Mouse (Mus musculus): ENCODE measurements around the gene Myo7a. TPM values are rescaled to one million over a fixed set of nuclear protein-coding genes. Genes with fewer than 3 reads are reported as not detected.

Myo7a gene
- polyA plus RNA-seq, 1 experiment = 51.7 TPM

- Histone ChIP-seq H3K4me1 (ENCODE audit: control insufficient read depth, insufficient read depth, insufficient read length, low read length) (peaks cover 37% of the 10 kb centered on the region), H3K4me3 (ENCODE audit: low read depth, low read length) (no peak overlapping the region), H3K36me3 (ENCODE audit: control insufficient read depth, insufficient read depth, low read length) (no peaks in the 10 kb centered on the region; the same call in 1 of the 2 replicates), H3K27me3 (ENCODE audit: control insufficient read depth, insufficient read depth, low read length) (no peaks in the 10 kb centered on the region), H3K27ac (ENCODE audit: insufficient read depth, low read depth, low read length) (no peak overlapping the region)
- WGBS = 46% methylated on average over 6 of the region's 6 CpGs
- TF ChIP-seq CTCF (IDR thresholded peaks at IDR 0.05; ENCODE audit: extremely low read depth, insufficient read length, insufficient replicate concordance, low read depth, low read length) (no peak), POLR2A (IDR thresholded peaks at IDR 0.05; ENCODE audit: low read depth, low read length) (no peak)
These were observed 4.7 kb downstream of the Myo7a start for GRCm38 (mm10) chr7:98114656-98115055.

GRCm38 (mm10) chr7:98111233-98111632 lies 8.1 kb downstream of the Myo7a start:
- WGBS = 63% methylated on average over 25 of the region's 25 CpGs
- H3K4me3 ChIP-seq (ENCODE audit: low read depth, low read length) = no peak overlapping the region
- no peak overlapping the region for H3K27ac ChIP-seq (ENCODE audit: insufficient read depth, low read depth, low read length)
- H3K36me3 ChIP-seq (ENCODE audit: control insufficient read depth, insufficient read depth, low read length) = no peaks in the 10 kb centered on the region; the same call in 1 of the 2 replicates
- TF ChIP-seq CTCF (IDR thresholded peaks at IDR 0.05; ENCODE audit: extremely low read depth, insufficient read length, insufficient replicate concordance, low read depth, low read length) = no peak
- no peak for TF ChIP-seq POLR2A (IDR thresholded peaks at IDR 0.05; ENCODE audit: low read depth, low read length)
- peaks cover 36% of the 10 kb centered on the region for H3K4me1 ChIP-seq (ENCODE audit: control insufficient read depth, insufficient read depth, insufficient read length, low read length)
- no peaks in the 10 kb centered on the region for H3K27me3 ChIP-seq (ENCODE audit: control insufficient read depth, insufficient read depth, low read length)

GRCm38 (mm10) chr7:98109771-98110170 lies 9.6 kb downstream of the Myo7a start:
- Histone ChIP-seq H3K27ac (ENCODE audit: insufficient read depth, low read depth, low read length) (0 out of 2 replicates have a peak overlapping the region, but pooled peaks have one; percentile 13), H3K36me3 (ENCODE audit: control insufficient read depth, insufficient read depth, low read length) (no peaks in the 10 kb centered on the region; the same call in 1 of the 2 replicates), H3K27me3 (ENCODE audit: control insufficient read depth, insufficient read depth, low read length) (no peaks in the 10 kb centered on the region), H3K4me1 (ENCODE audit: control insufficient read depth, insufficient read depth, insufficient read length, low read length) (peaks cover 44% of the 10 kb centered on the region), H3K4me3 (ENCODE audit: low read depth, low read length) (no peak overlapping the region)
- no peak for TF ChIP-seq CTCF (IDR thresholded peaks at IDR 0.05; ENCODE audit: extremely low read depth, insufficient read length, insufficient replicate concordance, low read depth, low read length)
- no peak for TF ChIP-seq POLR2A (IDR thresholded peaks at IDR 0.05; ENCODE audit: low read depth, low read length)
- WGBS = 84% methylated on average over 4 of the region's 4 CpGs

GRCm38 (mm10) chr7:98108636-98109430 lies 10.5 kb downstream of the Myo7a start:
- TF ChIP-seq POLR2A (IDR thresholded peaks at IDR 0.05; ENCODE audit: low read depth, low read length) (no peak), CTCF (IDR thresholded peaks at IDR 0.05; ENCODE audit: extremely low read depth, insufficient read length, insufficient replicate concordance, low read depth, low read length) (no peak)
- no peaks in the 10 kb centered on the region for H3K27me3 ChIP-seq (ENCODE audit: control insufficient read depth, insufficient read depth, low read length)
- no peak overlapping the region for H3K4me3 ChIP-seq (ENCODE audit: low read depth, low read length)
- no peaks in the 10 kb centered on the region; the same call in 1 of the 2 replicates for H3K36me3 ChIP-seq (ENCODE audit: control insufficient read depth, insufficient read depth, low read length)
- peak overlapping the region; percentile 82 for H3K27ac ChIP-seq (ENCODE audit: insufficient read depth, low read depth, low read length)
- peaks cover 49% of the 10 kb centered on the region for H3K4me1 ChIP-seq (ENCODE audit: control insufficient read depth, insufficient read depth, insufficient read length, low read length)
- WGBS = 67% methylated on average over 16 of the region's 16 CpGs

GRCm38 (mm10) chr7:98106272-98106671 lies 13.1 kb downstream of the Myo7a start:
- 33% methylated on average over 7 of the region's 7 CpGs for WGBS
- H3K27me3 ChIP-seq (ENCODE audit: control insufficient read depth, insufficient read depth, low read length) = no peaks in the 10 kb centered on the region
- no peaks in the 10 kb centered on the region for H3K36me3 ChIP-seq (ENCODE audit: control insufficient read depth, insufficient read depth, low read length)
- peak overlapping the region; percentile 99 for H3K27ac ChIP-seq (ENCODE audit: insufficient read depth, low read depth, low read length)
- H3K4me3 ChIP-seq (ENCODE audit: low read depth, low read length) = peak overlapping the region; percentile 60
- no peak for TF ChIP-seq CTCF (IDR thresholded peaks at IDR 0.05; ENCODE audit: extremely low read depth, insufficient read length, insufficient replicate concordance, low read depth, low read length)
- peaks cover 52% of the 10 kb centered on the region for H3K4me1 ChIP-seq (ENCODE audit: control insufficient read depth, insufficient read depth, insufficient read length, low read length)

GRCm38 (mm10) chr7:98104481-98105435 lies 14.6 kb downstream of the Myo7a start:
- H3K4me3 ChIP-seq (ENCODE audit: low read depth, low read length) = peak overlapping the region; percentile 60
- TF ChIP-seq CTCF (IDR thresholded peaks at IDR 0.05; ENCODE audit: extremely low read depth, insufficient read length, insufficient replicate concordance, low read depth, low read length) = no peak
- TF ChIP-seq POLR2A (IDR thresholded peaks at IDR 0.05; ENCODE audit: low read depth, low read length) = no peak; the same call in 1 of the 2 replicates
- WGBS = 31% methylated on average over 16 of the region's 16 CpGs
- H3K27me3 ChIP-seq (ENCODE audit: control insufficient read depth, insufficient read depth, low read length) = no peaks in the 10 kb centered on the region
- peaks cover 52% of the 10 kb centered on the region for H3K4me1 ChIP-seq (ENCODE audit: control insufficient read depth, insufficient read depth, insufficient read length, low read length)
- peak overlapping the region; percentile 99 for H3K27ac ChIP-seq (ENCODE audit: insufficient read depth, low read depth, low read length)
- peaks cover under 1% of the 10 kb centered on the region; the same call in 1 of the 2 replicates for H3K36me3 ChIP-seq (ENCODE audit: control insufficient read depth, insufficient read depth, low read length)
